Mouse (Mus musculus) olfactory bulb, adult 2 months (tissue): ENCODE data around the gene Umad1.

Experiments used
- CTCF ChIP-seq: fragments of 200-500 bp; IDR thresholded peaks from 2 replicates; pipeline ENCODE4 v1.5.1; 2012; ENCODE audit warnings: low read depth, mild to moderate bottlenecking, low read length, moderate library complexity; ENCODE audit not compliant: insufficient read depth
- POLR2A ChIP-seq: fragments of 200-500 bp; IDR thresholded peaks from 2 replicates; pipeline ENCODE4 v1.6.1; 2012; ENCODE audit warnings: mild to moderate bottlenecking, low read depth, low read length, moderate library complexity; ENCODE audit not compliant: insufficient read depth

DNA sequence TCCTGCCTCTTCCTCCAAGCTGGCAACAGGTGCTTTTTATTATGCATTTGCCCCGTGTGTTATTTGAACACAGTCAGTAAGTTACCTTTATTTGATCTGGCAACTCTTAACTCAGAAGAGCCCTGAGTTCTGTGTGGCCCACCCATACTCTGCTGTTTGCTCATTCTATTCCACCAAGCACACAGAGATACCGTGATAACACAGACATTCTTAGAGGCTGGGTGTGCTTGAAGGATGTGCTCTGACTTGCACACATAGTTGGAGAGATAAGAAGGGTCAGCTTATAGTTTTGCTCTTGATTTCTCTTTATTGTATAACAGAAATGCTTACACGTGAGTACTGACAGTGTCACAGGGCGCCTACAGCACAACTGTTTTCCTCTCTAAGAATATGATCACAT is 133.9 kb downstream of the Umad1 start:
- no peak for TF ChIP-seq CTCF
- no peak for TF ChIP-seq POLR2A
